Mouse (Mus musculus): ENCODE data around the gene Samd14. TPM values are rescaled to one million over a fixed set of nuclear protein-coding genes. Genes with fewer than 3 reads are reported as not detected.

Samd14 gene
- polyA plus RNA-seq, 1 experiment from 2014 or later, result 34.7 TPM

GRCm38 (mm10) chr11:94987341-94987740 is 22.3 kb upstream of the Samd14 start:
- Histone ChIP-seq H3K27ac (ENCODE audit: low read length) (0 out of 2 replicates have a peak overlapping the region, but pooled peaks have one; percentile 27), H3K36me3 (ENCODE audit: control insufficient read depth, insufficient read depth) (no peaks in the 10 kb centered on the region), H3K4me2 (ENCODE audit: low read depth, low read length) (no peak overlapping the region), H3K27me3 (ENCODE audit: control insufficient read depth, insufficient read depth, low read depth, low read length) (no peaks in the 10 kb centered on the region), H3K4me1 (ENCODE audit: control insufficient read depth, low read depth, low read length) (peaks cover 58% of the 10 kb centered on the region), H3K4me3 (ENCODE audit: low read depth, low read length) (no peak overlapping the region), H3K9me3 (replicated peaks; ENCODE audit: control insufficient read depth, low read length) (no peaks in the 10 kb centered on the region), H3K9ac (ENCODE audit: low read depth, low read length) (0 out of 2 replicates have a peak overlapping the region, but pooled peaks have one; percentile 4)
- no peak for ATAC-seq (ENCODE audit: low read depth)
- WGBS (ENCODE audit: insufficient replicate concordance), result 49% methylated on average over 6 of the region's 6 CpGs

GRCm38 (mm10) chr11:94987851-94988250 is 21.8 kb upstream of the Samd14 start:
- H3K36me3 ChIP-seq (ENCODE audit: control insufficient read depth, insufficient read depth), result no peaks in the 10 kb centered on the region
- WGBS (ENCODE audit: insufficient replicate concordance), result 60% methylated on average over 8 of the region's 8 CpGs
- 0 out of 2 replicates have a peak overlapping the region, but pooled peaks have one; percentile 3 for H3K4me2 ChIP-seq (ENCODE audit: low read depth, low read length)

GRCm38 (mm10) chr11:94988780-94989561 is 20.7 kb upstream of the Samd14 start:
- Histone ChIP-seq H3K36me3 (ENCODE audit: control insufficient read depth, insufficient read depth) (no peaks in the 10 kb centered on the region), H3K27me3 (ENCODE audit: control insufficient read depth, insufficient read depth, low read depth, low read length) (no peaks in the 10 kb centered on the region), H3K4me3 (ENCODE audit: low read depth, low read length) (peak overlapping the region; percentile 84), H3K4me2 (ENCODE audit: low read depth, low read length) (peak overlapping the region; percentile 97), H3K4me1 (ENCODE audit: control insufficient read depth, low read depth, low read length) (peaks cover 73% of the 10 kb centered on the region), H3K9me3 (replicated peaks; ENCODE audit: control insufficient read depth, low read length) (no peaks in the 10 kb centered on the region), H3K27ac (ENCODE audit: low read length) (peak overlapping the region; percentile 66), H3K9ac (ENCODE audit: low read depth, low read length) (peak overlapping the region; percentile 87)
- WGBS (ENCODE audit: insufficient replicate concordance), result 35% methylated on average over 10 of the region's 10 CpGs
- no peak for ATAC-seq (ENCODE audit: low read depth)

More at GRCm38 (mm10) chr11:94987851-94988250, 21.8 kb upstream of the Samd14 start:
- peaks cover 62% of the 10 kb centered on the region for H3K4me1 ChIP-seq (ENCODE audit: control insufficient read depth, low read depth, low read length)
- no peaks in the 10 kb centered on the region for H3K9me3 ChIP-seq (replicated peaks; ENCODE audit: control insufficient read depth, low read length)
- no peak overlapping the region for H3K4me3 ChIP-seq (ENCODE audit: low read depth, low read length)
- H3K9ac ChIP-seq (ENCODE audit: low read depth, low read length), result no peak overlapping the region
- H3K27ac ChIP-seq (ENCODE audit: low read length), result 0 out of 2 replicates have a peak overlapping the region, but pooled peaks have one; percentile 13
- ATAC-seq (ENCODE audit: low read depth), result no peak
- no peaks in the 10 kb centered on the region for H3K27me3 ChIP-seq (ENCODE audit: control insufficient read depth, insufficient read depth, low read depth, low read length)

- peak; percentile 46 for ATAC-seq (ENCODE audit: low read depth)
- H3K36me3 ChIP-seq (ENCODE audit: control insufficient read depth, insufficient read depth), result no peaks in the 10 kb centered on the region
- no peaks in the 10 kb centered on the region for H3K9me3 ChIP-seq (replicated peaks; ENCODE audit: control insufficient read depth, low read length)
- peak overlapping the region; percentile 84 for H3K4me3 ChIP-seq (ENCODE audit: low read depth, low read length)
- peak overlapping the region; percentile 66 for H3K27ac ChIP-seq (ENCODE audit: low read length)
- H3K4me2 ChIP-seq (ENCODE audit: low read depth, low read length), result peak overlapping the region; percentile 97
- no peaks in the 10 kb centered on the region for H3K27me3 ChIP-seq (ENCODE audit: control insufficient read depth, insufficient read depth, low read depth, low read length)
- peak overlapping the region; percentile 87 for H3K9ac ChIP-seq (ENCODE audit: low read depth, low read length)
- peaks cover 74% of the 10 kb centered on the region for H3K4me1 ChIP-seq (ENCODE audit: control insufficient read depth, low read depth, low read length)
- WGBS (ENCODE audit: insufficient replicate concordance), result 0% methylated on average over 12 of the region's 12 CpGs
These were observed 20.1 kb upstream of the Samd14 start for GRCm38 (mm10) chr11:94989562-94990017.

GRCm38 (mm10) chr11:94990102-94990748 is 19.5 kb upstream of the Samd14 start:
- Histone ChIP-seq H3K4me1 (ENCODE audit: control insufficient read depth, low read depth, low read length) (peaks cover 74% of the 10 kb centered on the region), H3K36me3 (ENCODE audit: control insufficient read depth, insufficient read depth) (no peaks in the 10 kb centered on the region), H3K9ac (ENCODE audit: low read depth, low read length) (peak overlapping the region; percentile 87), H3K27me3 (ENCODE audit: control insufficient read depth, insufficient read depth, low read depth, low read length) (no peaks in the 10 kb centered on the region), H3K27ac (ENCODE audit: low read length) (peak overlapping the region; percentile 48), H3K4me2 (ENCODE audit: low read depth, low read length) (peak overlapping the region; percentile 97), H3K4me3 (ENCODE audit: low read depth, low read length) (peak overlapping the region; percentile 84), H3K9me3 (replicated peaks; ENCODE audit: control insufficient read depth, low read length) (no peaks in the 10 kb centered on the region)
- no peak for ATAC-seq (ENCODE audit: low read depth)
- 32% methylated on average over 6 of the region's 6 CpGs for WGBS (ENCODE audit: insufficient replicate concordance)

- WGBS (ENCODE audit: insufficient replicate concordance), result under 1% methylated on average over 49 of the region's 69 CpGs
- no peaks in the 10 kb centered on the region for H3K27me3 ChIP-seq (ENCODE audit: control insufficient read depth, insufficient read depth, low read depth, low read length)
These were observed 18.7 kb upstream of the Samd14 start, which contains the start of gene Ppp1r9b for GRCm38 (mm10) chr11:94990749-94991577. TSS of gene Ppp1r9b (plus strand) at chr11:94991035.

GRCm38 (mm10) chr11:94991641-94992479 is 17.8 kb upstream of the Samd14 start:
- Histone ChIP-seq H3K4me3 (ENCODE audit: low read depth, low read length) (peak overlapping the region; percentile 84), H3K9me3 (replicated peaks; ENCODE audit: control insufficient read depth, low read length) (no peaks in the 10 kb centered on the region), H3K4me2 (ENCODE audit: low read depth, low read length) (peak overlapping the region; percentile 97), H3K4me1 (ENCODE audit: control insufficient read depth, low read depth, low read length) (peaks cover 87% of the 10 kb centered on the region), H3K27ac (ENCODE audit: low read length) (peak overlapping the region; percentile 77), H3K9ac (ENCODE audit: low read depth, low read length) (peak overlapping the region; percentile 87), H3K36me3 (ENCODE audit: control insufficient read depth, insufficient read depth) (no peaks in the 10 kb centered on the region; the same call in 1 of the 2 replicates), H3K27me3 (ENCODE audit: control insufficient read depth, insufficient read depth, low read depth, low read length) (no peaks in the 10 kb centered on the region)
- WGBS (ENCODE audit: insufficient replicate concordance), result under 1% methylated on average over 91 of the region's 99 CpGs
- ATAC-seq (ENCODE audit: low read depth), result peak; percentile 15

More at GRCm38 (mm10) chr11:94990749-94991577, 18.7 kb upstream of the Samd14 start, which contains the start of gene Ppp1r9b:
- Histone ChIP-seq H3K9ac (ENCODE audit: low read depth, low read length) (peak within 1 kb of the TSS; percentile 87), H3K36me3 (ENCODE audit: control insufficient read depth, insufficient read depth) (no peaks in the 10 kb centered on the region), H3K4me2 (ENCODE audit: low read depth, low read length) (peak within 1 kb of the TSS; percentile 97), H3K27ac (ENCODE audit: low read length) (peak within 1 kb of the TSS; percentile 77), H3K4me3 (ENCODE audit: low read depth, low read length) (peak within 1 kb of the TSS; percentile 84), H3K9me3 (replicated peaks; ENCODE audit: control insufficient read depth, low read length) (no peaks in the 10 kb centered on the region), H3K4me1 (ENCODE audit: control insufficient read depth, low read depth, low read length) (peaks cover 78% of the 10 kb centered on the region)
- peak; percentile 83 for ATAC-seq (ENCODE audit: low read depth)

GRCm38 (mm10) chr11:94992480-94992753 is 17.3 kb upstream of the Samd14 start:
- H3K27ac ChIP-seq (ENCODE audit: low read length), result peak overlapping the region; percentile 77

More at GRCm38 (mm10) chr11:94992480-94992753, 17.3 kb upstream of the Samd14 start:
- H3K4me1 ChIP-seq (ENCODE audit: control insufficient read depth, low read depth, low read length), result peaks cover 88% of the 10 kb centered on the region
- peak overlapping the region; percentile 84 for H3K4me3 ChIP-seq (ENCODE audit: low read depth, low read length)
- peak overlapping the region; percentile 97 for H3K4me2 ChIP-seq (ENCODE audit: low read depth, low read length)
- H3K36me3 ChIP-seq (ENCODE audit: control insufficient read depth, insufficient read depth), result no peaks in the 10 kb centered on the region; the same call in 1 of the 2 replicates
- whole genome bisulfite sequencing (ENCODE audit: insufficient replicate concordance), result 2% methylated on average over 20 of the region's 20 CpGs
- no peaks in the 10 kb centered on the region for H3K27me3 ChIP-seq (ENCODE audit: control insufficient read depth, insufficient read depth, low read depth, low read length)
- H3K9ac ChIP-seq (ENCODE audit: low read depth, low read length), result peak overlapping the region; percentile 87
- H3K9me3 ChIP-seq (replicated peaks; ENCODE audit: control insufficient read depth, low read length), result no peaks in the 10 kb centered on the region
- no peak for ATAC-seq (ENCODE audit: low read depth)

All from liver, embryonic 16.5 days (tissue).